Mouse (Mus musculus) forebrain, embryonic 15.5 days (tissue): ENCODE data around the gene Polm. TPM values are rescaled to one million over a fixed set of nuclear protein-coding genes. Genes with fewer than 3 reads are reported as not detected.
"Not testable (repeated sequence)": the region's sequence is repeated elsewhere in the genome, so short reads cannot be mapped to it uniquely, and the experiment has no call there.

Source experiments
- ATAC-seq: fragments of 200-750 bp; cut with Nextera tagmentation; replicated peaks from 2 replicates; pipeline ENCODE4 v1.8.0; 2017; ENCODE audit warnings: mild to moderate bottlenecking, moderate TSS enrichment, moderate library complexity
- H3K27ac ChIP-seq: fragments of 300-500 bp; sonication (generic); replicated peaks from 2 replicates; pipeline ENCODE4 v1.5.1; 2015; ENCODE audit warnings: mild to moderate bottlenecking, inconsistent platforms
- H3K27me3 ChIP-seq: fragments of 300-500 bp; sonication (generic); 2 replicates; pipeline ENCODE4 v1.6.1; 2015; ENCODE audit warnings: inconsistent platforms
- H3K36me3 ChIP-seq: fragments of 300-500 bp; sonication (generic); 2 replicates; pipeline ENCODE4 v1.6.1; 2015; ENCODE audit warnings: mild to moderate bottlenecking, inconsistent platforms
- H3K4me1 ChIP-seq: fragments of 300-500 bp; sonication (generic); 2 replicates; pipeline ENCODE4 v1.6.1; 2015; ENCODE audit warnings: inconsistent platforms
- H3K4me2 ChIP-seq: fragments of 300-500 bp; sonication (generic); replicated peaks from 2 replicates; pipeline ENCODE4 v1.6.1; 2015; ENCODE audit warnings: mild to moderate bottlenecking, inconsistent platforms
- H3K4me3 ChIP-seq: fragments of 300-500 bp; sonication (generic); 2 replicates; pipeline ENCODE4 v1.5.1; 2015; ENCODE audit warnings: mild to moderate bottlenecking, inconsistent platforms
- H3K9ac ChIP-seq: fragments of 300-500 bp; sonication (generic); replicated peaks from 2 replicates; pipeline ENCODE4 v1.6.1; 2015; ENCODE audit warnings: mild to moderate bottlenecking, inconsistent platforms
- H3K9me3 ChIP-seq: fragments of 300-500 bp; sonication (generic); 2 replicates; pipeline ENCODE4 v1.6.1; 2016; ENCODE audit warnings: inconsistent platforms
- WGBS: fragments of 180-500 bp; shearing (Covaris S2); methylation state at CpG from one replicate; pipeline ENCODE4 v1.1.7; 2015; ENCODE audit warnings: mixed read lengths; 5-methylcytosine and 5-hydroxymethylcytosine counted together
- polyA plus RNA-seq: library from polyadenylated mRNA; unstranded; fragments of >200 nt; fragmentation: Nextera tagmentation; extraction: Ambion mirVana; gene quantifications from 2 replicates; pipeline ENCODE4 v1.2.1, GENCODE M21; 2015

The Polm gene
- polyA plus RNA-seq, 1 experiment from 2014 or later, result 7.0 TPM

DNA sequence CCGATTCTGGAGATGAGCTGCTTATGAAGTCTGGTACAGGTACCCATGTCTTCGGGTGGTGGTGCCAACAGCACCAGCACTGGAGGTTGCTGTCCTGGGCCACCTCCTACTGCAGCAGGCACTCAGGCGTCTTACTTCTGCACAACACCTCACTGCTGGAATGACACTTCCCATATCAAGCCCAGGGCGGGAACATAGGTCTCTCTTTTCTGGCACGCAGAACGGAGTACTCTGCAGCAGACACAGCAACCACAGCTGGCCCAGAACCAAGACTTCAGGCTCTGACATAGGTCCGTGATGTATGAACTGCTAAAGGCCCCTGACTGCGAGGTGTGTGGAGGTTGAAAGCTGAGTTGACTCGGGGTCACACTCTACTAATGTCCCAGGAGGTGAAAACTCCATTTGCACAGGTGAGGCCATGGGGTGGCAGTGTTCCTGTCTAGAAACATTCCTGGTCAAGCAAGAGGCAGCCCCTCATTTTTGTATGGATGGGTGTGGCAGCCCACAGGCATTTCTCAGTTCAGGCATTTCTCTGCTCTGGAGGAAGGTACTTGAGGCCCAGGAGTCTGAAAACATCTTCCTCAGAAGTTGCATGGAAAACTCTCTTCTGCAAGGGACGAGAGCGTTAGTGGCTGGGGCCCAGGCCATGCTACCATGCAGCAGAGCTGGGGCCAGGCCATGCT, 9.2 kb downstream of the Polm start:
- Histone ChIP-seq H3K4me1 (no peaks in the 10 kb centered on the region), H3K9ac (no peak overlapping the region), H3K4me3 (no peak overlapping the region), H3K27me3 (no peaks in the 10 kb centered on the region), H3K36me3 (peaks cover 17% of the 10 kb centered on the region; the same call in 1 of the 2 replicates), H3K4me2 (no peak overlapping the region), H3K9me3 (no peaks in the 10 kb centered on the region), H3K27ac (no peak overlapping the region)
- no peak for ATAC-seq
- WGBS, result 90% methylated on average over 11 of the region's 11 CpGs

GRCm38 (mm10) chr11:5827931-5828330, 9.9 kb downstream of the Polm start:
- no peaks in the 10 kb centered on the region for H3K4me1 ChIP-seq
- no peak overlapping the region for H3K4me2 ChIP-seq
- no peak for ATAC-seq
- H3K4me3 ChIP-seq, result no peak overlapping the region
- no peak overlapping the region for H3K27ac ChIP-seq
- no peak overlapping the region for H3K9ac ChIP-seq
- H3K27me3 ChIP-seq, result no peaks in the 10 kb centered on the region
- H3K9me3 ChIP-seq, result no peaks in the 10 kb centered on the region
- 92% methylated on average over 5 of the region's 5 CpGs for WGBS
- H3K36me3 ChIP-seq, result peaks cover 17% of the 10 kb centered on the region; the same call in 1 of the 2 replicates

DNA sequence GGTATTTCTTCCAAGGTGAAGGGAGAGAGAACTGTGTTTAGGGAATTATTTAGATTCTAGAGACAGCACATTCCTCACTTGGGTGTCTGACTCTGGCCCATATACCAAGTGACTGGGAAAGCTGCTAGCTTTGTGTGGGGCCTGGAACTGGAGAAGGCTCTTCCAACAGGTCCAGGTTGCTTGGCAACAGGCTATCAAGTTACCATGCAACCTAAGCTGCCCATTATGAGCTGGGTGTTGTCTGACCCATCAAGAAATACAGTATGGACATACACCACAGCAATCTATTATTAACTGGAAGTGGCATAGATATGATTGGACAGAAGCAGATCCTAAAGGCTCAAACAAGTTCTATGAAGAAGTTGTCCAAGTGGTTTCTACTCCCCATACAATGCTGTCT, 12.4 kb downstream of the Polm start:
- no peaks in the 10 kb centered on the region for H3K4me1 ChIP-seq
- no peak overlapping the region for H3K4me3 ChIP-seq
- no peaks in the 10 kb centered on the region for H3K27me3 ChIP-seq
- H3K27ac ChIP-seq, result no peak overlapping the region
- no peak overlapping the region for H3K4me2 ChIP-seq
- H3K9me3 ChIP-seq, result no peaks in the 10 kb centered on the region
- no peak for ATAC-seq
- peaks cover 8% of the 10 kb centered on the region; the same call in 1 of the 2 replicates for H3K36me3 ChIP-seq
- H3K9ac ChIP-seq, result no peak overlapping the region

DNA sequence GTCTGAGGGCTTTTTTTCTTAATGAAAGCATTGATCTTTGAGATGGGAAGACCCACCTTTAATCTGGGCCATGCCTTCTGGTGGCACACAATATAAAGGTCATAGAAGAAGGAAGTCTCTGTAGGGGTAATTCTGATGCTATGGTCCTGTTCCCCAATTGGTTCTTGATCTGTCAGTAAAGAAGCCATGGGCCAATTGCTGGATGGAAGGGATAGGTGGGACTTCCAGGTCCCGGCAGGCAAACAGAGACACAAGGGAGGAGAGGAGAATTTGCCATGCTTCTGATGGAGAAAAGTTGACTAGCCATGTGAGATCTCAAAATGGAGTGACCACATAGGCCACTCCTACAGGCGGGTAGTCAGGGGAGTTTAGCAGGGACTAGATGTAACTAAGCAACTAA, 18.6 kb downstream of the Polm start:
- ATAC-seq, result no peak
- WGBS, result 71% methylated on average over 2 of the region's 2 CpGs
- Histone ChIP-seq H3K4me1 (no peaks in the 10 kb centered on the region), H3K9me3 (no peaks in the 10 kb centered on the region), H3K9ac (no peak overlapping the region), H3K27me3 (no peaks in the 10 kb centered on the region), H3K36me3 (no peaks in the 10 kb centered on the region), H3K27ac (no peak overlapping the region), H3K4me3 (no peak overlapping the region), H3K4me2 (no peak overlapping the region)

DNA sequence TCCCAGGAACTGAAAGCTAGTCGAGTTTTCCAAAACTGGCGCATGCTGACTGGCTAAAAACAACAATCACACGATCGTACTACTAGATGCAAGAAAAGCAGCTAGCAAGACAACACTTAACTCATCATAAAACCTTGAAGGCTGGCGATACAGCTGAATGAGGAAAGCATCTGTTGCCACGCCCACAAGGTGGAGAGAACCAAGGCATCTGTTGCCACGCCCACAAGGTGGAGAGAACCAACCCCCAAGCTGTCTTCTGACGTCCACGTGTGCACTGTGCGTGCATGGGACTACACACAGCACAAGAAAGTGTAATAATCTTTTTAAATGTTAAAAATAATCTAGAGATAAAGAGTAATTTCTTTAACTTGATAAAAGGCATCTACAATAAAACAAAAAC, 24.4 kb downstream of the Polm start:
- Histone ChIP-seq H3K4me2 (no peak overlapping the region), H3K27ac (no peak overlapping the region), H3K9ac (no peak overlapping the region), H3K27me3 (no peaks in the 10 kb centered on the region), H3K9me3 (no peaks in the 10 kb centered on the region), H3K4me3 (no peak overlapping the region), H3K36me3 (no peaks in the 10 kb centered on the region), H3K4me1 (no peaks in the 10 kb centered on the region)
- ATAC-seq, result no peak
- 79% methylated on average over 10 of the region's 10 CpGs for WGBS

- not testable (repeated sequence) for H3K27me3 ChIP-seq, H3K36me3 ChIP-seq, H3K4me2 ChIP-seq, H3K9me3 ChIP-seq, H3K27ac ChIP-seq, ATAC-seq, H3K4me1 ChIP-seq, H3K9ac ChIP-seq, H3K4me3 ChIP-seq
- 95% methylated on average over 4 of the region's 4 CpGs for WGBS
These were observed 28.3 kb downstream of the Polm start for GRCm38 (mm10) chr11:5809487-5809886.

DNA sequence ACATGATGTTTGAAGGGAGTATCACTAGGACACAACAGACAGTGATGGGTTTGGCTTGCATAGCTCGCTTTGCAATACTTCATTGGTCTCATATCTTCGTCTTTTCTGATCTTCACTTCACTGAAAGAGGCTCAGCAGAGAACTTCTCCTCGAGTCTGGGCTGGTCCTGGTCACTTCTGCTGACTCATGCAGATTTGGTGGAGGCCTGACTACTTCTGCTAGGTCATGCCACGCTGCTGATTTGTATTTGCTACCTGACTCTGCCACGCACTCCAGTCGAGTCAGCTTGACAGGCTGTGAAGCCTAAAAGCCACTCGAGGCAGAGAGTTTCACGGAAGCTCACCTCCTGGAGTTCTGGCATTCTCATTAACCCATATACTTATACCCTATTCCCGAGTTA, 29.9 kb downstream of the Polm start:
- Histone ChIP-seq H3K9me3 (no peaks in the 10 kb centered on the region), H3K36me3 (no peaks in the 10 kb centered on the region), H3K9ac (no peak overlapping the region), H3K27me3 (no peaks in the 10 kb centered on the region), H3K4me3 (no peak overlapping the region), H3K4me1 (no peaks in the 10 kb centered on the region), H3K27ac (no peak overlapping the region), H3K4me2 (no peak overlapping the region)
- WGBS, result 85% methylated on average over 9 of the region's 9 CpGs
- no peak for ATAC-seq

DNA sequence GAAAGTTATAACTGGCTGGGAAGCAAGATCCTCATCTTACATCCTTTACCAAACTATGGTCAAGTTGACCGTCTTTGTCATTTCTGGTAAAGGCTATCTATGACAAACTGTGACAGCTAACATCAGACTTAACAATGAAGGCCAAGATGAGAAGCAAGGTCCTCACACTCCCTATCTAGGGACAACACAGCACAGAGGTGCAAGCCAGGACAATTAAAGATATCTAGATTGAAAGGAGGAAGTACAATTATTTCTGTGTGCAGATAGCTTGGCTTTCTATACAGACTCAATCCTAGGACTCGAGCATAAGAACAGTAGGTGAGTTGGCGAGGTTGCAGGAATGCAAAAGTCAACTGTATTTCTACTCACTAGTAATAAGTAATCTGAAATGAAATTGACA, 32.1 kb downstream of the Polm start:
- ATAC-seq, result no peak
- Histone ChIP-seq H3K9me3 (no peaks in the 10 kb centered on the region), H3K36me3 (peaks cover 6% of the 10 kb centered on the region), H3K4me3 (no peak overlapping the region), H3K4me2 (no peak overlapping the region), H3K4me1 (no peaks in the 10 kb centered on the region), H3K27me3 (no peaks in the 10 kb centered on the region), H3K9ac (no peak overlapping the region), H3K27ac (no peak overlapping the region)
- 82% methylated on average over 3 of the region's 3 CpGs for WGBS

DNA sequence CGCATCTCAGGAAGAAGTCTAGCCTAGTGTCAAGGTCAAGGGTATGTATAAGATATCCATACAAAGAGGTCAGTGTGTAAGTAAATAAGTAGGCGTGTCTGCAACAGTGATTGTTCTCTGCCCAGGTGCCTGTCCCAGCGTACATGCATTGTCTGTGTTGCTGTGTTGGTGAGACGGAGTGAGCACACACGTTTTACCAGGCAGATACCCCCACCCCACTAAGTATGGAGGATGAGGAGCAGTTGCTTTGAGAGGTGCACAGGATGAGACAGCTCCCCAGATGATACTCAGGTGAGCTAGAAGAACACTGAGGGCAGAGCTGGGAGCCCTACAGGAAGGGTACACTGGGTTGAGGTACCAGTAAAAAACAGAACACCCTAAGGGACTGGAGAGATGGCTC, 33.6 kb downstream of the Polm start:
- Histone ChIP-seq H3K4me1 (no peaks in the 10 kb centered on the region), H3K9me3 (no peaks in the 10 kb centered on the region), H3K4me2 (no peak overlapping the region), H3K27me3 (no peaks in the 10 kb centered on the region), H3K27ac (no peak overlapping the region), H3K4me3 (no peak overlapping the region), H3K36me3 (peaks cover 21% of the 10 kb centered on the region), H3K9ac (no peak overlapping the region)
- WGBS, result 80% methylated on average over 5 of the region's 5 CpGs
- 0 out of 2 replicates have a peak, but pooled peaks have one; percentile 16 for ATAC-seq

DNA sequence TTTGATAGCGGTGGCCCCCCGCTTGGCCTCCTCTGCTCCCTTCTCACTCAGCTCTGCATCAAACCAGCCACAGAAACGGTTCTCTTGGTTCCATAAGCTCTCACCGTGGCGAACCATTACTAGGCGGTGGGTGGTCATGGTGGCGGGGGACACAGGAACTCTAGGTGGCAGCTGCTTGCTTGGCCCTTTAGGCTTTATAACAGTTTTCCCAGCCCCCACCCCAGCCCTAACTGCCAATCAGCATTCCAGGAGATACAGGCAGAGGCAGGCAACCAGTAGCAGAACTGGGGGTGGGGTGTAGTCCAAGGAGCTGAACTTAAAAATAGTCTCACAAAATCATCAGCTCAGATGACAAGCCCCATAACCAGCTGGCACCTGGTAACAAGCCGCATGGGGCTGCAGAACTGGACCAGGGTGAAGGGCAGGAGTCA, 34.2 kb downstream of the Polm start, which contains the start of gene Pgam2:
Gene Pgam2, minus strand, starts transcription at position 183 of the 431 bp plus-strand sequence.
- H3K9me3 ChIP-seq, result no peaks in the 10 kb centered on the region
- H3K27ac ChIP-seq, result no peak within 1 kb of the TSS
- H3K36me3 ChIP-seq, result peaks cover 27% of the 10 kb centered on the region
- ATAC-seq, result 0 out of 2 replicates have a peak, but pooled peaks have one; percentile 46
- 51% methylated on average over 8 of the region's 8 CpGs for WGBS
- no peaks in the 10 kb centered on the region for H3K4me1 ChIP-seq
- H3K27me3 ChIP-seq, result no peaks in the 10 kb centered on the region
- no peak within 1 kb of the TSS for H3K4me3 ChIP-seq
- H3K9ac ChIP-seq, result no peak within 1 kb of the TSS
- H3K4me2 ChIP-seq, result no peak within 1 kb of the TSS

GRCm38 (mm10) chr11:5802457-5803217, 35.2 kb downstream of the Polm start:
- no peak for ATAC-seq
- WGBS, result 79% methylated on average over 8 of the region's 8 CpGs

GRCm38 (mm10) chr11:5802005-5802404, 35.8 kb downstream of the Polm start:
- ATAC-seq, result no peak

More at GRCm38 (mm10) chr11:5802457-5803217, 35.2 kb downstream of the Polm start:
- H3K9me3 ChIP-seq, result no peaks in the 10 kb centered on the region
- H3K27me3 ChIP-seq, result no peaks in the 10 kb centered on the region
- no peaks in the 10 kb centered on the region for H3K4me1 ChIP-seq
- no peak overlapping the region for H3K4me3 ChIP-seq
- no peak overlapping the region for H3K9ac ChIP-seq
- no peak overlapping the region for H3K4me2 ChIP-seq
- no peak overlapping the region for H3K27ac ChIP-seq
- peaks cover 35% of the 10 kb centered on the region for H3K36me3 ChIP-seq

More at GRCm38 (mm10) chr11:5802005-5802404, 35.8 kb downstream of the Polm start:
- no peak overlapping the region for H3K4me2 ChIP-seq
- H3K9ac ChIP-seq, result no peak overlapping the region
- H3K36me3 ChIP-seq, result peaks cover 42% of the 10 kb centered on the region
- no peaks in the 10 kb centered on the region for H3K27me3 ChIP-seq
- H3K27ac ChIP-seq, result no peak overlapping the region
- H3K9me3 ChIP-seq, result no peaks in the 10 kb centered on the region
- H3K4me3 ChIP-seq, result no peak overlapping the region
- H3K4me1 ChIP-seq, result no peaks in the 10 kb centered on the region
- 77% methylated on average over 12 of the region's 12 CpGs for WGBS
